Mouse (Mus musculus) C2C12 (cell line): ENCODE results near the gene Gas7. TPM values are rescaled to one million over a fixed set of nuclear protein-coding genes. Genes with fewer than 3 reads are reported as not detected.

Experiments used
- H3K27me3 ChIP-seq: one replicate; pipeline ENCODE4 v1.6.1; 2011; ENCODE audit not compliant: control insufficient read depth, insufficient read depth, insufficient read length
- H3K36me3 ChIP-seq: one replicate; pipeline ENCODE4 v1.6.1; 2011; ENCODE audit not compliant: control insufficient read depth, insufficient read depth
- H3K4me3 ChIP-seq: one replicate; pipeline ENCODE4 v1.5.1; 2011; ENCODE audit warnings: mild to moderate bottlenecking, control low read depth; ENCODE audit not compliant: poor library complexity, insufficient read depth, severe bottlenecking
- H3K79me2 ChIP-seq: one replicate; pipeline ENCODE4 v1.6.1; 2011; ENCODE audit not compliant: control insufficient read depth, insufficient read depth
- H3K79me3 ChIP-seq: one replicate; pipeline ENCODE4 v1.6.1; 2011; ENCODE audit warnings: low read depth, control low read depth
- H3ac ChIP-seq: one replicate; pipeline ENCODE3; 2011; ENCODE audit warnings: low read depth; ENCODE audit not compliant: control insufficient read depth, insufficient read length
- CEBPB ChIP-seq: IDR thresholded peaks from one replicate; pipeline ENCODE4 v1.6.1; 2011; ENCODE audit warnings: low read depth, mild to moderate bottlenecking, control low read depth, moderate library complexity
- CTCF ChIP-seq: IDR thresholded peaks from one replicate; pipeline ENCODE4 v1.5.1; 2011; ENCODE audit not compliant: control insufficient read depth, insufficient read depth, insufficient read length
- FOSL1 ChIP-seq: IDR thresholded peaks from one replicate; pipeline ENCODE4 v1.8.0; 2011; ENCODE audit warnings: mild to moderate bottlenecking, low read length; ENCODE audit not compliant: poor library complexity, insufficient read depth, severe bottlenecking
- MAX ChIP-seq: IDR thresholded peaks from one replicate; pipeline ENCODE4 v1.6.1; 2011; ENCODE audit warnings: mild to moderate bottlenecking, control low read depth
- MYOD1 ChIP-seq: IDR thresholded peaks from one replicate; pipeline ENCODE4 v1.6.1; 2011; ENCODE audit warnings: low read depth; ENCODE audit not compliant: control insufficient read depth, insufficient read length
- MYOG ChIP-seq: IDR thresholded peaks from one replicate; pipeline ENCODE4 v1.6.1; 2011; ENCODE audit not compliant: control insufficient read depth, insufficient read length; ENCODE audit errors: extremely low read depth
- USF1 ChIP-seq: IDR thresholded peaks from one replicate; pipeline ENCODE4 v1.6.1; 2011; ENCODE audit warnings: low read depth, mild to moderate bottlenecking, control low read depth, moderate library complexity
- polyA plus RNA-seq: library from polyadenylated mRNA; unstranded; fragments of >200 nt; fragmentation: generic; extraction: Trizol; gene quantifications from one replicate; pipeline ENCODE4 v1.2.1, GENCODE M21; 2012; ENCODE audit warnings: missing spikeins

Gene Gas7
- polyA plus RNA-seq, 1 experiment = not detected

DNA sequence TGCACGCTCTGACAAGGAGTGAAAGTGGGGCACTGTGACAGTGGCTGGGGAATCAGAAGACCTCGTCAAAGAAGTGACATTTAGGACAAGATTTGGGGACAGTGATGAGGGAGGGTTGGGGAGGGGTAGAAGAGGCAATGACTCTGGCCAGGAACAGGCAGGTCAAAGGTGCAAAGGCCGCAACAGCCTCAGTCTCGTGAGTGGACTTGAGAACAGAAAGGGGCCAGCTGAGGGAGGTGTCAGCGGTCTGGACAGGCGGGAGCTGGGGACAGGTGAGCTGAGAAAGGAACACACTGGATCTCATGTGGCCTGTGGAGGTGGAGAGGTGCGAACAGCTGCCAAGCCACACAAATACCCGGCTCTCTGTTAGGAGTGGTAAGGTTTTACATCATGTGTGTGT, 177.7 kb downstream of the Gas7 start:
- Histone ChIP-seq H3K27me3 (no peaks in the 10 kb centered on the region), H3K79me2 (no peaks in the 10 kb centered on the region), H3K36me3 (no peaks in the 10 kb centered on the region), H3ac (no peak overlapping the region), H3K4me3 (no peak overlapping the region), H3K79me3 (no peaks in the 10 kb centered on the region)
- TF ChIP-seq FOSL1 = no peak
- no peak for TF ChIP-seq CTCF
- TF ChIP-seq MAX = no peak
- TF ChIP-seq USF1 = no peak
- no peak for TF ChIP-seq CEBPB
- no peak for TF ChIP-seq MYOG
- TF ChIP-seq MYOD1 = no peak

DNA sequence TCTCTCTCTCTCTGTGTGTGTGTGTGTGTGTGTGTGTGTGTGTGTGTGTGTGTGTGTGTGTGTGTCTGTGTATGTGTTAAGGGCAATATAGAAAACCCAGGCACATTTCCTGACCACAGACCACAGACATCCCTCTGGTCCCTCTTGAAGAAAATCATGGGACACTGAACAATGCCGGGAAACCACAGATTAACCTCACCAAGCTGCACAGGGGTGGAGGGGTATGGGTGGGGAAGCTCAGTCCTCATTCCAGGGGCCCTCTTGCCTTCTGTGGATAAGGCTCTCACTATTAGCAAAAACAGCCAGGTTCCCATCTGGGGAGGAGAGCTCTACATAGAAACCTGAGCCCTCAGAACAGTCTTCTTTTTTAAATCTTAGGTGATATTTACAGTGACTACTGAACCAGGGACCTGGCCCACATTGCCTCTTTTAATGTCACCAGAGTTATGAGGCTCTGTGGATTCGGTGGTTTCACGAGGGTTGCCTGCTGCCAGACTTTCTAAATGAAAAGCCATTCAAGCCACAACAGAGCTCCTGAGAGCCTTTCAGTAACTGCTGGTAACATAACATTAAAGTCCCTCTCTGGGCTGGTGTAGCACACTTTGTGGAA, 178.5 kb downstream of the Gas7 start:
- H3K36me3 ChIP-seq = no peaks in the 10 kb centered on the region
- TF ChIP-seq FOSL1 = no peak
- no peak for TF ChIP-seq CTCF
- no peak for TF ChIP-seq CEBPB
- TF ChIP-seq MYOD1 = no peak
- TF ChIP-seq MYOG = no peak
- TF ChIP-seq USF1 = no peak
- TF ChIP-seq MAX = no peak

DNA sequence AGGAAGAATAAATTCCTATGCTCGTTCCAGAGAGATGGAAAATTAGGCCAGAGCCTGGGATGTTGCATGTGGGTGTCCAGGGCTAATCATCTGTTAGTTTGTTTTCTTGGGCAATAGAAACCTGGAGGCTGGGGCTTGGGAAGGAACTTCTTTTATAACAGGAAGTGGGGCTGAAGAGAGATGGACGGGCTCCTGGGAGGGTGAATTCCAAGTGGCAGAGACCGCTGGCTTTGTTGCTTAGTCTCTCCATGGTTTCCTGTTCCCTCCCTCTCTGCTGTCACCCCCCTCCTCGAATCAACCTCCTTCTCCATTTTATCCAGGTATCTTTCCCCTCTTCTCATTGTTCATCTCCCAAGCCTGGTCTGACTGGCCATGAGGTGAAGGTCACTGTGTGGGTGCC, 181.0 kb downstream of the Gas7 start:
- TF ChIP-seq MYOG (no peak), CTCF (no peak), CEBPB (no peak), USF1 (no peak), MAX (no peak), FOSL1 (no peak), MYOD1 (no peak)
- Histone ChIP-seq H3K27me3 (no peaks in the 10 kb centered on the region), H3K79me2 (no peaks in the 10 kb centered on the region), H3ac (no peak overlapping the region), H3K79me3 (no peaks in the 10 kb centered on the region), H3K4me3 (no peak overlapping the region), H3K36me3 (no peaks in the 10 kb centered on the region)

More for the DNA sequence above, 178.5 kb downstream of the Gas7 start:
- Histone ChIP-seq H3ac (no peak overlapping the region), H3K79me2 (no peaks in the 10 kb centered on the region), H3K4me3 (no peak overlapping the region), H3K79me3 (no peaks in the 10 kb centered on the region), H3K27me3 (no peaks in the 10 kb centered on the region)

GRCm38 (mm10) chr11:67636905-67637586, 181.8 kb downstream of the Gas7 start:
- H3K4me3 ChIP-seq = no peak overlapping the region
- TF ChIP-seq MAX (no peak), FOSL1 (no peak), MYOG (no peak), USF1 (no peak), CTCF (no peak), CEBPB (no peak), MYOD1 (no peak)
- H3K79me2 ChIP-seq = no peaks in the 10 kb centered on the region
- no peaks in the 10 kb centered on the region for H3K36me3 ChIP-seq
- no peaks in the 10 kb centered on the region for H3K27me3 ChIP-seq
- no peak overlapping the region for H3ac ChIP-seq
- H3K79me3 ChIP-seq = no peaks in the 10 kb centered on the region

DNA sequence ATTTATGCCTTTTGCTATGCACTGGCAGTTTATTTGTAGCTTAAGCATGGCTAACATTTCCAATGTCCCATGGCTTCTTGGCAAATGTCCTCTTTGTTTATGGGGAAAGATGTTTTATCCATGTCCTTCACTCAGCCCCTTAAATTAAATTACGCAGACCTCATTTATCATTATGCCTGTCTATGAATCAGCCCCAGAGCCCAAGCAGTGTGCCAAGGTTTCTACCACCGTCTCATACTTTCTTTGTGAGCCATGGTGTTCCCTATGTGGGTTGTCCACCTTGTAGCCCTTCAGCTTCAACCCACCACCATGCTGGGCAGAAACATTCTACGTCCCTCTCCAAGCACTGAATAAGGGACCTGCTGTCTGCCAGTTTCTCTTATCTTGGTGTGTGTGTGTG, 183.2 kb downstream of the Gas7 start:
- H3K36me3 ChIP-seq = no peaks in the 10 kb centered on the region
- H3ac ChIP-seq = no peak overlapping the region
- H3K4me3 ChIP-seq = no peak overlapping the region
- no peak for TF ChIP-seq FOSL1
- no peak for TF ChIP-seq CEBPB
- TF ChIP-seq MYOG = no peak
- TF ChIP-seq USF1 = no peak
- no peak for TF ChIP-seq MYOD1
- no peak for TF ChIP-seq MAX
- no peak for TF ChIP-seq CTCF
- no peaks in the 10 kb centered on the region for H3K79me2 ChIP-seq
- H3K27me3 ChIP-seq = no peaks in the 10 kb centered on the region
- H3K79me3 ChIP-seq = no peaks in the 10 kb centered on the region
